In the genomic region with DNA sequence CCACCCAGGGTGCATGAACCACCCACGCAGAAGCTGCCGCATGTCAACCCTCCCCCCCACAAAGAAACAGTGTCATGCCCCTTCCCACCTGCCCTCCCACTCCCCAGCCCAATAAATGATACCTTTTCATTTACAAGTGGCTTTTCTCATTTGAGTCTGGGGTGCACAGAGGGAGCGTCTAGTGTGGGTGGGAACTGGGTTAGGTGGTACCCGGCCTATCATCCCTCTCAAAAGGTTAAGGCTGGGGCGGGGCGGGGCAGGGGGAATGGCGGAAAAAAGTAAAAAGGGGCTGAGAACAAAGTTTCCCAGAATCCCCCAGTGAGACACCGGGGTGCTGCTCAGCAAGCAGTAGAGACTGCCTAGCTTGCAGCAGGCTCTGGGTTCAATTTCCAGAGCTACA, we compare ENCODE assay signal across 9 mouse cellular contexts. TPM values are rescaled to one million over a fixed set of nuclear protein-coding genes. Genes with fewer than 3 reads are reported as not detected.
A peak's percentile ranks its signal among the peaks of the same experiment; 100 is the strongest.
DNase-seq lines count a peak whose midpoint lies in the region; ATAC-seq and TF ChIP-seq lines count a peak whose summit lies in the region.
"Had no signal": no experiment of that assay in that cellular context is flagged by ENCODE, and none has a peak within 500 bp of the region (broad histone marks: within the 10 kb centered on the region; RNA-seq: fewer than 3 reads in every experiment).

No protein-coding gene starts in this region.

- no peak overlapping the region for H3K27ac ChIP-seq in lung, embryonic 16.5 days (ENCODE audit: low read length)
- no peak overlapping the region for H3K27ac ChIP-seq in forebrain, embryonic 16.5 days (ENCODE audit: low read length)
- no peak overlapping the region for H3K27ac ChIP-seq in liver, embryonic 11.5 days (ENCODE audit: low read depth, low read length)
- no peak overlapping the region for H3K27ac ChIP-seq in stomach, postnatal 0 days (replicated peaks)

- no peak overlapping the region for H3K9ac ChIP-seq in lung, embryonic 16.5 days (ENCODE audit: low read length)
- H3K9ac ChIP-seq in forebrain, embryonic 16.5 days (replicated peaks; ENCODE audit: low read depth, low read length) = no peak overlapping the region
- no peak overlapping the region for H3K9ac ChIP-seq in liver, embryonic 11.5 days (ENCODE audit: low read depth, low read length)
- H3K9ac ChIP-seq in stomach, postnatal 0 days (ENCODE audit: low read length) = no peak overlapping the region

- no peak for TF ChIP-seq CTCF in stomach, postnatal 0 days (IDR thresholded peaks at IDR 0.05; ENCODE audit: low read depth)

- no peaks in the 10 kb centered on the region for H3K36me3 ChIP-seq in lung, embryonic 16.5 days (ENCODE audit: control insufficient read depth, insufficient read depth, low read length)
- no peaks in the 10 kb centered on the region for H3K36me3 ChIP-seq in forebrain, embryonic 16.5 days (ENCODE audit: control insufficient read depth, insufficient read depth)
- no peaks in the 10 kb centered on the region for H3K36me3 ChIP-seq in liver, embryonic 11.5 days (ENCODE audit: control insufficient read depth, insufficient read depth, low read length)
- H3K36me3 ChIP-seq in stomach, postnatal 0 days (ENCODE audit: control insufficient read depth, insufficient read depth, low read length) = no peaks in the 10 kb centered on the region

- ATAC-seq in lung, embryonic 16.5 days (ENCODE audit: low read depth) = no peak
- ATAC-seq in forebrain, embryonic 16.5 days = 0 out of 2 replicates have a peak, but pooled peaks have one; percentile 6
- no peak for ATAC-seq in liver, embryonic 11.5 days (replicated peaks; ENCODE audit: low FRiP score)
- ATAC-seq in stomach, postnatal 0 days (ENCODE audit: low FRiP score, low TSS enrichment) = no peak
- ATAC-seq: Patski had no signal

- no peak for DNase-seq in lung, adult 18-20 months
- no peak for DNase-seq in liver, embryonic 11.5 days (ENCODE audit: low spot score)
- no peak for DNase-seq in stomach, postnatal 0 days (ENCODE audit: low spot score)
- no peak for DNase-seq in right cerebral cortex, postnatal 14 days
- no peak for DNase-seq in left cerebral cortex, adult 9 months (ENCODE audit: low spot score in 2 of 2)
- DNase-seq in heart, adult 9 months (ENCODE audit: low spot score in 2 of 2) = no peak

- H3K4me1 ChIP-seq in lung, embryonic 16.5 days (replicated peaks; ENCODE audit: control insufficient read depth, insufficient read depth, low read length) = peaks cover 10% of the 10 kb centered on the region; the same call in 1 of the 2 replicates
- H3K4me1 ChIP-seq in forebrain, embryonic 16.5 days (replicated peaks; ENCODE audit: control insufficient read depth, insufficient read depth, low read length) = peaks cover 18% of the 10 kb centered on the region
- no peaks in the 10 kb centered on the region; the same call in 1 of the 2 replicates for H3K4me1 ChIP-seq in liver, embryonic 11.5 days (replicated peaks; ENCODE audit: control insufficient read depth, insufficient read depth, low read length)
- no peaks in the 10 kb centered on the region for H3K4me1 ChIP-seq in stomach, postnatal 0 days (replicated peaks; ENCODE audit: control insufficient read depth, insufficient read depth)

- H3K27me3 ChIP-seq in lung, embryonic 16.5 days (ENCODE audit: control insufficient read depth, insufficient read depth, low read depth, low read length) = peaks cover 32% of the 10 kb centered on the region
- peaks cover 47% of the 10 kb centered on the region for H3K27me3 ChIP-seq in forebrain, embryonic 16.5 days (replicated peaks; ENCODE audit: control insufficient read depth, insufficient read depth, low read length)
- peaks cover 75% of the 10 kb centered on the region for H3K27me3 ChIP-seq in liver, embryonic 11.5 days (replicated peaks; ENCODE audit: control insufficient read depth, insufficient read depth, low read length)
- no peaks in the 10 kb centered on the region; the same call in 1 of the 2 replicates for H3K27me3 ChIP-seq in stomach, postnatal 0 days (ENCODE audit: control insufficient read depth, insufficient read depth, low read length)

- no peak for TF ChIP-seq EP300 in stomach, postnatal 0 days (optimal IDR thresholded peaks at IDR 0.05)

- H3K9me3 ChIP-seq in lung, embryonic 16.5 days (ENCODE audit: control insufficient read depth, low read length) = no peaks in the 10 kb centered on the region
- H3K9me3 ChIP-seq in forebrain, embryonic 16.5 days (ENCODE audit: control insufficient read depth, low read length) = no peaks in the 10 kb centered on the region; the same call in 1 of the 2 replicates
- H3K9me3 ChIP-seq in liver, embryonic 11.5 days (ENCODE audit: control insufficient read depth, low read length) = no peaks in the 10 kb centered on the region
- H3K9me3 ChIP-seq in stomach, postnatal 0 days (ENCODE audit: control insufficient read depth, low read length) = no peaks in the 10 kb centered on the region

- 3% methylated on average over 7 of the region's 8 CpGs for WGBS in lung, embryonic 16.5 days
- 0% methylated on average over 8 of the region's 8 CpGs for WGBS in forebrain, embryonic 16.5 days
- WGBS in liver, embryonic 11.5 days = 4% methylated on average over 8 of the region's 8 CpGs
- 12% methylated on average over 8 of the region's 8 CpGs for WGBS in stomach, postnatal 0 days

- peak overlapping the region; percentile 55 for H3K4me2 ChIP-seq in lung, embryonic 16.5 days (ENCODE audit: low read depth, low read length)
- H3K4me2 ChIP-seq in forebrain, embryonic 16.5 days (ENCODE audit: low read length) = peak overlapping the region; percentile 46
- peak overlapping the region; percentile 59 for H3K4me2 ChIP-seq in liver, embryonic 11.5 days
- H3K4me2 ChIP-seq in stomach, postnatal 0 days (replicated peaks; ENCODE audit: low read depth) = peak overlapping the region; percentile 44; the same call in 1 of the 2 replicates

- H3K4me3 ChIP-seq in lung, embryonic 16.5 days (ENCODE audit: low read length) = peak overlapping the region; percentile 39
- H3K4me3 ChIP-seq in forebrain, embryonic 16.5 days (replicated peaks; ENCODE audit: low read length) = peak overlapping the region; percentile 33
- H3K4me3 ChIP-seq in liver, embryonic 11.5 days (ENCODE audit: low read depth, low read length) = no peak overlapping the region; the same call in 1 of the 2 replicates
- H3K4me3 ChIP-seq in stomach, postnatal 0 days (ENCODE audit: low read depth, low read length) = no peak overlapping the region

RNA-seq across cellular contexts. Expression of gene Kcnc3, which starts 14.2 kb away (rescaled TPM):
- polyA plus RNA-seq in lung, embryonic 16.5 days (2015; fragmentation: Nextera tagmentation; extraction: Ambion mirVana) = 1.5 and 2.1 TPM in 2 replicates
- 2.8 and 4.0 TPM in 2 replicates for polyA plus RNA-seq in forebrain, embryonic 16.5 days (2015; fragmentation: Nextera tagmentation; extraction: Ambion mirVana)
- polyA plus RNA-seq in liver, embryonic 11.5 days (2014; fragmentation: Nextera tagmentation; extraction: Ambion mirVana) = 0.22 and 0.23 TPM in 2 replicates
- 0.06 and 0.10 TPM in 2 replicates for polyA plus RNA-seq in stomach, postnatal 0 days (2015; fragmentation: Nextera tagmentation; extraction: Ambion mirVana)

RNA-seq across cellular contexts. Expression of gene Napsa, which starts 32.4 kb away (rescaled TPM):
- polyA plus RNA-seq in lung, embryonic 16.5 days (2015; fragmentation: Nextera tagmentation; extraction: Ambion mirVana) = 93.0 and 140 TPM in 2 replicates
- 0.42 and 1.4 TPM in 2 replicates for polyA plus RNA-seq in forebrain, embryonic 16.5 days (2015; fragmentation: Nextera tagmentation; extraction: Ambion mirVana)
- 1.4 and 2.1 TPM in 2 replicates for polyA plus RNA-seq in liver, embryonic 11.5 days (2014; fragmentation: Nextera tagmentation; extraction: Ambion mirVana)
- polyA plus RNA-seq in stomach, postnatal 0 days (2015; fragmentation: Nextera tagmentation; extraction: Ambion mirVana) = 0.50 and 0.55 TPM in 2 replicates

RNA-seq across cellular contexts. Expression of gene Nr1h2, which starts 50.9 kb away (rescaled TPM):
- polyA plus RNA-seq in lung, embryonic 16.5 days (2015; fragmentation: Nextera tagmentation; extraction: Ambion mirVana) = 86.2 and 87.0 TPM in 2 replicates
- 69.8 and 80.2 TPM in 2 replicates for polyA plus RNA-seq in forebrain, embryonic 16.5 days (2015; fragmentation: Nextera tagmentation; extraction: Ambion mirVana)
- 65.6 and 69.2 TPM in 2 replicates for polyA plus RNA-seq in liver, embryonic 11.5 days (2014; fragmentation: Nextera tagmentation; extraction: Ambion mirVana)
- polyA plus RNA-seq in stomach, postnatal 0 days (2015; fragmentation: Nextera tagmentation; extraction: Ambion mirVana) = 56.5 and 59.7 TPM in 2 replicates

RNA-seq across cellular contexts. Expression of gene Pold1, which starts 56.0 kb away (rescaled TPM):
- polyA plus RNA-seq in lung, embryonic 16.5 days (2015; fragmentation: Nextera tagmentation; extraction: Ambion mirVana) = 100 and 109 TPM in 2 replicates
- 46.1 and 48.0 TPM in 2 replicates for polyA plus RNA-seq in forebrain, embryonic 16.5 days (2015; fragmentation: Nextera tagmentation; extraction: Ambion mirVana)
- polyA plus RNA-seq in liver, embryonic 11.5 days (2014; fragmentation: Nextera tagmentation; extraction: Ambion mirVana) = 119 and 128 TPM in 2 replicates
- 18.7 and 18.9 TPM in 2 replicates for polyA plus RNA-seq in stomach, postnatal 0 days (2015; fragmentation: Nextera tagmentation; extraction: Ambion mirVana)

Comparison
In these comparisons a context has a peak if more than half of its experiments do, and no peak if none do; other contexts are left out.
1. H3K4me3 ChIP-seq: peak in lung, embryonic 16.5 days (single experiment) and forebrain, embryonic 16.5 days (single experiment); none in liver, embryonic 11.5 days (single experiment) and stomach, postnatal 0 days (single experiment).
2. RNA of gene Napsa, which starts 32.4 kb away (polyA plus RNA-seq): 93.0 to 140 TPM in lung, embryonic 16.5 days; 1.4 to 2.1 TPM in liver, embryonic 11.5 days, 0.42 to 1.4 TPM in forebrain, embryonic 16.5 days and 0.50 to 0.55 TPM in stomach, postnatal 0 days; every median in the first group is over 10 times any median in the second.
3. Peak in every context shown above with its lines, with median percentiles within 50 percentile points of each other: H3K4me2 ChIP-seq.